In the genomic region with DNA sequence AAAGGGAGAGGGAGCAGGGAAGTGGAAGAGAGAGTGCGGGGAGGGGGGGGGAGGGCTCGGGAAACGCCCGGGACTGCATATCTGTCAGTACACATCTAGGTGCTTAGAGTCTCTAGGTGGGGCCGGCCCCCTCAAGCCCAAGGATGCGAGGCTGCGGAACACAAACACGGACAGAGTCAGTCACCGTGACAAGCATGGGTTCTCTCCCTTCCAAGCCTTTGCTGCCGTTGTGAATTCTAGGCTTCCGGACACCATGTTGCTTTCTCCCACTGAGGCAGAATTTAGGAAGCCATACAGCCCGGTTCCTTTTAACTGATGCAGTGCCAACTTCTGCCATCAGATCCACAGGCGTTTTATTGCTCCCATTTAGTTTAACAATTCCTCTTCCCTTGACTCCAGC, we compare ENCODE assay signal across 16 mouse cellular contexts.
DNase-seq lines count a peak whose midpoint lies in the region; ATAC-seq lines count a peak whose summit lies in the region.
"Had no signal": no experiment of that assay in that cellular context is flagged by ENCODE, and none has a peak within 500 bp of the region (broad histone marks: within the 10 kb centered on the region; RNA-seq: fewer than 3 reads in every experiment).

No protein-coding gene starts in this region.

- H3K4me2 ChIP-seq in kidney, embryonic 14.5 days (replicated peaks; ENCODE audit: low read depth, low read length), result peak overlapping the region; percentile 27
- H3K4me2 ChIP-seq in forebrain, embryonic 14.5 days (ENCODE audit: low read length), result no peak overlapping the region; the same call in 1 of the 2 replicates
- H3K4me2 ChIP-seq in limb, embryonic 15.5 days, result 0 out of 2 replicates have a peak overlapping the region, but pooled peaks have one; percentile 17
- H3K4me2 ChIP-seq: embryonic facial prominence, embryonic 15.5 days; liver, embryonic 12.5 days had no signal

- H3K9ac ChIP-seq in kidney, embryonic 14.5 days (ENCODE audit: low read depth, low read length), result no peak overlapping the region; the same call in 1 of the 2 replicates
- no peak overlapping the region; the same call in 1 of the 2 replicates for H3K9ac ChIP-seq in forebrain, embryonic 14.5 days (ENCODE audit: low read length)
- H3K9ac ChIP-seq in limb, embryonic 15.5 days, result no peak overlapping the region
- H3K9ac ChIP-seq: embryonic facial prominence, embryonic 15.5 days; liver, embryonic 12.5 days had no signal

- no peak overlapping the region for H3K27ac ChIP-seq in kidney, embryonic 14.5 days (ENCODE audit: low read depth, low read length)
- H3K27ac ChIP-seq in forebrain, embryonic 14.5 days (ENCODE audit: low read depth, low read length), result no peak overlapping the region
- H3K27ac ChIP-seq in limb, embryonic 15.5 days, result peak overlapping the region; percentile 28; the same call in 1 of the 2 replicates
- H3K27ac ChIP-seq: embryonic facial prominence, embryonic 15.5 days; left cerebral cortex, adult 2 months; liver, embryonic 12.5 days had no signal

- H3K4me1 ChIP-seq in kidney, embryonic 14.5 days (ENCODE audit: control insufficient read depth, insufficient read depth, low read length), result peaks cover 37% of the 10 kb centered on the region
- peaks cover 14% of the 10 kb centered on the region; the same call in 1 of the 2 replicates for H3K4me1 ChIP-seq in forebrain, embryonic 14.5 days (ENCODE audit: control insufficient read depth, insufficient read depth, low read length)
- H3K4me1 ChIP-seq in limb, embryonic 15.5 days, result peaks cover 59% of the 10 kb centered on the region

- no peak for DNase-seq in kidney, postnatal 4 days
- peak; percentile 6 for DNase-seq in forebrain, embryonic 14.5 days (ENCODE audit: low spot score)
- DNase-seq in forelimb bud, embryonic 11.5 days (ENCODE audit: low read depth, low spot score), result peak; percentile 55
- no peak for DNase-seq in B cell, adult 2 months
- DNase-seq in layer of hippocampus, adult 18-20 months (ENCODE audit: low spot score in 2 of 2), result no peak
- DNase-seq: cerebellum, postnatal 25 days; right cerebral cortex, postnatal 4 days; thymus, postnatal 36 days had no signal

- H3K9me3 ChIP-seq in kidney, embryonic 14.5 days (ENCODE audit: control insufficient read depth, low read length), result no peaks in the 10 kb centered on the region
- no peaks in the 10 kb centered on the region for H3K9me3 ChIP-seq in forebrain, embryonic 14.5 days (replicated peaks; ENCODE audit: control insufficient read depth, low read length)
- no peaks in the 10 kb centered on the region for H3K9me3 ChIP-seq in limb, embryonic 15.5 days
- H3K9me3 ChIP-seq: embryonic facial prominence, embryonic 15.5 days; liver, embryonic 12.5 days had no signal

- no peak overlapping the region for H3K4me3 ChIP-seq in kidney, embryonic 14.5 days (ENCODE audit: low read length)
- no peak overlapping the region for H3K4me3 ChIP-seq in forebrain, embryonic 14.5 days (ENCODE audit: low read depth, low read length)
- no peak overlapping the region for H3K4me3 ChIP-seq in limb, embryonic 15.5 days
- H3K4me3 ChIP-seq: embryonic facial prominence, embryonic 15.5 days; left cerebral cortex, adult 2 months; liver, embryonic 12.5 days; myocyte had no signal

- 7% methylated on average over 13 of the region's 13 CpGs for WGBS in kidney, embryonic 14.5 days
- 23% methylated on average over 13 of the region's 13 CpGs for WGBS in forebrain, embryonic 14.5 days
- 15% methylated on average over 13 of the region's 13 CpGs for WGBS in limb, embryonic 15.5 days

- H3K27me3 ChIP-seq in kidney, embryonic 14.5 days (ENCODE audit: control insufficient read depth, insufficient read depth, low read length), result no peaks in the 10 kb centered on the region
- H3K27me3 ChIP-seq in forebrain, embryonic 14.5 days (replicated peaks; ENCODE audit: control insufficient read depth, insufficient read depth, low read length), result no peaks in the 10 kb centered on the region
- no peaks in the 10 kb centered on the region for H3K27me3 ChIP-seq in limb, embryonic 15.5 days

- ATAC-seq in kidney, embryonic 14.5 days (ENCODE audit: low FRiP score, low TSS enrichment), result no peak
- no peak for ATAC-seq in forebrain, embryonic 14.5 days
- no peak for ATAC-seq in limb, embryonic 15.5 days (ENCODE audit: insufficient number of reproducible peaks, low FRiP score, low TSS enrichment, low read depth)
- ATAC-seq: activated CD4-positive, CD25-positive, alpha-beta regulatory T cell, adult 4 months; inflammation-experienced regulatory T-cells, adult 6 months; liver, embryonic 12.5 days had no signal

- no peaks in the 10 kb centered on the region for H3K36me3 ChIP-seq in kidney, embryonic 14.5 days (ENCODE audit: control insufficient read depth, insufficient read depth, low read length)
- no peaks in the 10 kb centered on the region for H3K36me3 ChIP-seq in forebrain, embryonic 14.5 days (ENCODE audit: control insufficient read depth, insufficient read depth, low read length)
- H3K36me3 ChIP-seq in limb, embryonic 15.5 days, result no peaks in the 10 kb centered on the region
- H3K36me3 ChIP-seq: embryonic facial prominence, embryonic 15.5 days; liver, embryonic 12.5 days had no signal

Comparison
In these comparisons a context has a peak if more than half of its experiments do, and no peak if none do; other contexts are left out.
1. DNase-seq: peak in forebrain, embryonic 14.5 days (single experiment) and forelimb bud, embryonic 11.5 days (single experiment); none in kidney, postnatal 4 days (0 of 2), B cell, adult 2 months (0 of 2) and layer of hippocampus, adult 18-20 months (0 of 2).